Mouse (Mus musculus) lung, embryonic 14.5 days (tissue): ENCODE data around the gene Sacs. TPM values are rescaled to one million over a fixed set of nuclear protein-coding genes. Genes with fewer than 3 reads are reported as not detected.

Experiments
- ATAC-seq: fragments of 200-750 bp; cut with Nextera tagmentation; 2 replicates; pipeline ENCODE4 v1.8.0; 2017; ENCODE audit warnings: mild to moderate bottlenecking, moderate TSS enrichment, moderate library complexity; ENCODE audit not compliant: insufficient read depth
- DNase-seq: peaks from one replicate; pipeline ENCODE4 v3.0.0-alpha.2; 2015
- H3K27ac ChIP-seq: fragments of 300-500 bp; sonication (generic); 2 replicates; pipeline ENCODE4 v1.5.1; 2014; ENCODE audit warnings: low read depth, mild to moderate bottlenecking, moderate library complexity
- H3K27me3 ChIP-seq: fragments of 300-500 bp; sonication (generic); 2 replicates; pipeline ENCODE4 v1.6.1; 2014; ENCODE audit warnings: low read length, control low read depth; ENCODE audit not compliant: insufficient read depth
- H3K36me3 ChIP-seq: fragments of 300-500 bp; sonication (generic); 2 replicates; pipeline ENCODE4 v1.6.1; 2014; ENCODE audit warnings: control low read depth; ENCODE audit not compliant: insufficient read depth
- H3K4me1 ChIP-seq: fragments of 300-500 bp; sonication (generic); 2 replicates; pipeline ENCODE4 v1.6.1; 2014; ENCODE audit warnings: antibody characterized with exemption, control low read depth; ENCODE audit not compliant: insufficient read depth
- H3K4me2 ChIP-seq: fragments of 300-500 bp; sonication (generic); 2 replicates; pipeline ENCODE4 v1.6.1; 2014; ENCODE audit warnings: mild to moderate bottlenecking
- H3K4me3 ChIP-seq: fragments of 300-500 bp; sonication (generic); 2 replicates; pipeline ENCODE4 v1.5.1; 2014; ENCODE audit warnings: low read depth, low read length
- H3K9ac ChIP-seq: fragments of 300-500 bp; sonication (generic); 2 replicates; pipeline ENCODE4 v1.6.1; 2014
- H3K9me3 ChIP-seq: fragments of 300-500 bp; sonication (generic); 2 replicates; pipeline ENCODE4 v1.6.1; 2016; ENCODE audit warnings: low read depth, low read length, control low read depth
- CTCF ChIP-seq: IDR thresholded peaks from 2 replicates; pipeline ENCODE4 v1.5.1; 2016; ENCODE audit warnings: antibody characterized with exemption, low read depth
- WGBS: fragments of 180-500 bp; shearing (Covaris S2); extraction: QIAGEN DNeasy Blood & Tissue Kit; methylation state at CpG from one replicate; pipeline ENCODE4 v1.1.7; 2014; 5-methylcytosine and 5-hydroxymethylcytosine counted together
- polyA plus RNA-seq: library from polyadenylated mRNA; unstranded; fragments of >200 nt; fragmentation: Nextera tagmentation; extraction: Ambion mirVana; gene quantifications from 2 replicates; pipeline ENCODE4 v1.2.1, GENCODE M21; 2014

The Sacs gene
- polyA plus RNA-seq, 1 experiment from 2014 or later = 3.6 TPM

DNA sequence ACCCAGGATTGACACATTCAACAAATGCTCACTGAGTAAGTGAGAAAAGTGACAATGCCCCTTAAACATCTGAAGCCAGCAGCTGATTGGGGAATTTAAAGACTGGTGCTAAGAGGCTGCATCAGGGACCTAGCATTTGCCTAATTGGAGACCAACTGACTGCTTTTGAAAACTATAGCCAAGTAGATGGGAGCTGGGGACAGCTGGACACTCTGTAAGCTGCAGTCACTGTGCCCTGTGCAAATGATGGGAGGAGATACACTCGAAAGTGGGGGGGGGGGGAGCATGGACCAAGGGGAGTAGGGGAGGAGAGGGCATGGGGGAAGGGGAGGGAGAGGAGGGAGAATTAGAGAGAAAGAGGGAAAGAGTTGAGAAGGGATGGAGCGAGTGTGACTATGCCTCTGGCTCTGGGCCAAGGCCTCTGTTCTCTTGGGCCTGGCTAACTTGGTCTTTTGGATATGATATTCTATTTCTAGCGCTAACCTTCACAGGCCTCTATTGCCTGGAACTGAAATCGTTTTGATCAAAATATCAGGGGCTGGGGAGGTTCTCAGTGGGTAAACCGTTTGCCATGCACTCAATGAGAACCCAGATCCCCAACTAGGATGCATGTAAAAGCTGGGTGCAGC lies 97.7 kb downstream of the Sacs start:
- Histone ChIP-seq H3K9me3 (no peaks in the 10 kb centered on the region), H3K4me2 (no peak overlapping the region), H3K4me3 (no peak overlapping the region), H3K36me3 (no peaks in the 10 kb centered on the region), H3K9ac (no peak overlapping the region), H3K27me3 (no peaks in the 10 kb centered on the region), H3K27ac (no peak overlapping the region), H3K4me1 (no peaks in the 10 kb centered on the region)
- ATAC-seq (no peak), DNase-seq (peak; percentile 49)
- TF ChIP-seq CTCF = no peak
- 37% methylated on average over 5 of the region's 5 CpGs for WGBS

DNA sequence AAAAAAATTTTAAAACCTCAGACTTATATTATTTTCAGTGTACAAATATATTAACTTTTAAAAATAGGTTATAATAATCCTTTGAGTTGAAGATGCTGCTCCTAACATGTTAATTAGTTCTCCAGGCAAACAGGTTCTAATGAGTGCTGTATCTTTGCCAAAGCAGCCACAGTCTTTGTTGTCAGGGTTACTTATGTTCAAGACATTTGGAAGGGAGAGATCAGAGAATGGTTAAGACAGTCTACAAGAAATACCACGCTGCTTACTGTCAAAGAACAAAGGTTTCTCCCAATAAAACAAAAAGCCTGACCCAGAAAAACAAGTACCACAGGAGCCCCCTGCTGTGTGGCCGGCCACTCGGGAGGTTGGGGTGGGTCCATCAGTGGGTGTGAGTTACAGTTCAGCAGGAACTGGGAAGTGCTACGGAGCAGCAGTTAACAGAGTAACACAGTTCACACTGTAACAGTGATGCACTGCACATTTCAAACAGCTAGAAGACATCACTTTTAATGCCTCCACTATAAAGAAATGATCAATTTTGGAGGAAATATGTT lies 98.9 kb downstream of the Sacs start:
- WGBS = 37% methylated on average over 4 of the region's 4 CpGs
- Histone ChIP-seq H3K27me3 (no peaks in the 10 kb centered on the region), H3K4me3 (no peak overlapping the region), H3K9ac (no peak overlapping the region), H3K9me3 (no peaks in the 10 kb centered on the region), H3K4me1 (no peaks in the 10 kb centered on the region), H3K4me2 (no peak overlapping the region), H3K27ac (no peak overlapping the region), H3K36me3 (no peaks in the 10 kb centered on the region)
- no peak for DNase-seq
- ATAC-seq = no peak
- no peak for TF ChIP-seq CTCF

- peak; percentile 9 for DNase-seq
- Histone ChIP-seq H3K4me2 (no peak overlapping the region), H3K4me1 (no peaks in the 10 kb centered on the region), H3K9me3 (no peaks in the 10 kb centered on the region), H3K36me3 (no peaks in the 10 kb centered on the region), H3K4me3 (no peak overlapping the region), H3K27ac (no peak overlapping the region), H3K27me3 (no peaks in the 10 kb centered on the region), H3K9ac (no peak overlapping the region)
- WGBS = 40% methylated on average over 9 of the region's 9 CpGs
- ATAC-seq = no peak
- TF ChIP-seq CTCF = no peak
Measured at GRCm38 (mm10) chr14:61238751-61239150, 100.5 kb downstream of the Sacs start.

GRCm38 (mm10) chr14:61242611-61243010 lies 104.4 kb downstream of the Sacs start:
- Histone ChIP-seq H3K27me3 (no peaks in the 10 kb centered on the region), H3K4me2 (no peak overlapping the region), H3K36me3 (no peaks in the 10 kb centered on the region), H3K4me1 (no peaks in the 10 kb centered on the region), H3K4me3 (no peak overlapping the region), H3K9ac (no peak overlapping the region), H3K9me3 (no peaks in the 10 kb centered on the region), H3K27ac (no peak overlapping the region)
- peak; percentile 58 for DNase-seq
- peak; percentile 50 for TF ChIP-seq CTCF
- ATAC-seq = no peak
- WGBS = 35% methylated on average over 6 of the region's 6 CpGs

DNA sequence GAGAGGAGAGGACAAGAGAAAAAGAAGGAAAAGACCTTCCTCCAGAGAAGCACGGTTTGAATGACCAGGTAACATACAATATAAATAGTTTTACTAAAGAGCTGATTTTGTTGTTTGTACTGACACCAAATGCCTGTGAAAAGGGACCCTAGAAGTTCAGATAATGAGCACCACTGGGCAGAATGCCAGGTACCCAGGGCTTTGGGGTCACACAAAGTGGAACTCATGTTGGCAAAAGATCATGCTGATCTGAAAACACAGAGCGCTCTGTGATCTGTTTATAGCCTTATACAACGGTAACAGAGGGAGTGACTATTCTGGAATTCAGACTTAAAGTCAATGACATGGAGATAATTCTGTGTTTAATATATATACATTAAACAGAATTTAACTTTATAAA lies 108.2 kb downstream of the Sacs start:
- DNase-seq (no peak), ATAC-seq (no peak)
- no peak overlapping the region for H3K4me3 ChIP-seq
- WGBS = 79% methylated on average over 3 of the region's 3 CpGs
- H3K4me2 ChIP-seq = no peak overlapping the region
- H3K9me3 ChIP-seq = peaks cover 4% of the 10 kb centered on the region; the same call in 1 of the 2 replicates
- no peaks in the 10 kb centered on the region for H3K4me1 ChIP-seq
- no peak for TF ChIP-seq CTCF
- no peaks in the 10 kb centered on the region for H3K27me3 ChIP-seq
- no peaks in the 10 kb centered on the region for H3K36me3 ChIP-seq
- H3K9ac ChIP-seq = no peak overlapping the region
- H3K27ac ChIP-seq = no peak overlapping the region

- ATAC-seq (no peak), DNase-seq (no peak)
- no peaks in the 10 kb centered on the region for H3K4me1 ChIP-seq
- H3K27ac ChIP-seq = no peak overlapping the region
- peaks cover 4% of the 10 kb centered on the region; the same call in 1 of the 2 replicates for H3K9me3 ChIP-seq
- H3K27me3 ChIP-seq = no peaks in the 10 kb centered on the region
- H3K36me3 ChIP-seq = no peaks in the 10 kb centered on the region
- no peak for TF ChIP-seq CTCF
- H3K4me2 ChIP-seq = no peak overlapping the region
- H3K4me3 ChIP-seq = no peak overlapping the region
- 77% methylated on average over 15 of the region's 15 CpGs for WGBS
- no peak overlapping the region for H3K9ac ChIP-seq
Measured at GRCm38 (mm10) chr14:61252596-61253388, 114.5 kb downstream of the Sacs start.

GRCm38 (mm10) chr14:61258352-61258751 lies 120.1 kb downstream of the Sacs start, which contains the start of gene Sgcg:
Sgcg (minus strand) TSS chr14:61258490.
- Histone ChIP-seq H3K4me1 (no peaks in the 10 kb centered on the region), H3K27me3 (no peaks in the 10 kb centered on the region), H3K36me3 (no peaks in the 10 kb centered on the region), H3K27ac (no peak within 1 kb of the TSS), H3K9ac (no peak within 1 kb of the TSS), H3K9me3 (no peaks in the 10 kb centered on the region), H3K4me3 (no peak within 1 kb of the TSS), H3K4me2 (no peak within 1 kb of the TSS)
- ATAC-seq = no peak
- DNase-seq = no peak
- no peak for TF ChIP-seq CTCF
- 32% methylated on average over 11 of the region's 11 CpGs for WGBS
